Mouse (Mus musculus): ENCODE results near the gene Stx18.

Stx18 gene

GRCm38 (mm10) chr5:38129339-38129738, 90.8 kb downstream of the Stx18 start:
- no peak for DNase-seq (ENCODE audit: low read depth in 2 of 2, low spot score in 2 of 2)

DNA sequence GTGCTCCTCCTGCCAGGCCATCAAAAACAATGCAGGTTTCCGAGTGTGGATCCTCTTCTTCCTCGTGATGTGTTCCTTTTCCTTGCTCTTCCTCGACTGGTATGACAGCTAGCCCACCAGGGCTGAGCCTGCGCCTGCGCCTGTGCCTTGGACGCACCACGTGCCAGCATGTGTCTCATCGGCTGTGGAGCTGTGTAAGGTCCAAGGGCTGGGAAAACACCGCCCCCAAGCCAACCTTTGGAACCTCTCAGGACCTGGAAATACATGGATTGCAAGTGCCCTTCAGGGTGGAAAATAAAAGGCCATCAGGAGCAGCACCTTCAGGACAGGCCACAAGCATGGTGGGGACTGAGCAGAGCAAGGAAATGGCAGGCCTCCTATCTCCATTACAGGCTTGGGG, 97.7 kb downstream of the Stx18 start:
- DNase-seq (ENCODE audit: low read depth in 2 of 2, low spot score in 2 of 2): no peak

GRCm38 (mm10) chr5:38137163-38137562, 98.6 kb downstream of the Stx18 start:
- DNase-seq (ENCODE audit: low read depth in 2 of 2, low spot score in 2 of 2): no peak

DNA sequence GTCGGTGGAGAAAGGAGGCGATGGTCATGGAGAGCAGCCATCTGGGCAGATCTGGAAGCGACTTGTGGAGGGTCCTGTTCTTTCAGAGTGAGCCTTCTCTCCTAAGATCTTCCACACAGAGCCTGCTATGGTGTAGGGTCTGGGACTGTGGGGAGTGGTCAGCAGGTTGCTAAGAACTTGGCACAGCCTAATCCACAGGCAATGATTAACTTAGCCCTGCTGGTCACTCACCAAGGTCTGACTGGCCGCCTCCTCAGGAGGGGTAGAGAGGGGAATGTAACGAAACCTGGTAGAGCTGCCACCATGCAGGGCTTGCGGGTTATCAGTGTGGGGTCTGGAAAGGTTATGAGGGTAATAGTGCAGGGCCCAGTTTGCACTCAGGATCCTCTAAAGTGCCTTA, 102.4 kb downstream of the Stx18 start:
- DNase-seq (ENCODE audit: low read depth in 2 of 2, low spot score in 2 of 2): no peak

- DNase-seq (ENCODE audit: low read depth in 2 of 2, low spot score in 2 of 2): no peak
Observed at GRCm38 (mm10) chr5:38146524-38146923, 108.0 kb downstream of the Stx18 start.

DNA sequence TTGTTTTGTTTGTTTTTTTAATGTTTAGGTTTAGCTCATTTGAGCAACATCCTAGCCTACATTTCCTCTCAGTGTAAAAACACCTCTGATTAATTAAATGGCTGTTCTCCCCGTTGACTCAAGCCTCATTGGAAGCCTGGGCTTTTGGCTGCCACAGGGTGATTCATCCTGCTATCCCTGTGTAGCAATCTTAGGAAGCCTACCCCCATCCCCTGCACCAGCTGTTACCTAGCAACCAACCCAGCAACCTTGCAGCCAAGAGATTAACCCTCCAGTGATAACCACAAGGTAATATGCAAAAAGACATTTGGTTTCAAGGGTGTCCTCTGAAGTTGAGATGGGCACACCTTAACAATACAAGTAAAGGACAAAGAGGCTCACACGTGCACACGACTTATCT, 112.7 kb downstream of the Stx18 start:
- no peak for DNase-seq (ENCODE audit: low read depth in 2 of 2, low spot score in 2 of 2)

GRCm38 (mm10) chr5:38152201-38153108, 113.9 kb downstream of the Stx18 start:
- no peak for DNase-seq (ENCODE audit: low read depth in 2 of 2, low spot score in 2 of 2)

- DNase-seq (ENCODE audit: low read depth in 2 of 2, low spot score in 2 of 2): no peak
Observed at GRCm38 (mm10) chr5:38153636-38154035, 115.1 kb downstream of the Stx18 start.

GRCm38 (mm10) chr5:38157481-38158020, 119.0 kb downstream of the Stx18 start:
- no peak for DNase-seq (ENCODE audit: low read depth in 2 of 2, low spot score in 2 of 2)

GRCm38 (mm10) chr5:38158501-38158946, 120.0 kb downstream of the Stx18 start:
- DNase-seq (ENCODE audit: low read depth in 2 of 2, low spot score in 2 of 2): no peak

DNA sequence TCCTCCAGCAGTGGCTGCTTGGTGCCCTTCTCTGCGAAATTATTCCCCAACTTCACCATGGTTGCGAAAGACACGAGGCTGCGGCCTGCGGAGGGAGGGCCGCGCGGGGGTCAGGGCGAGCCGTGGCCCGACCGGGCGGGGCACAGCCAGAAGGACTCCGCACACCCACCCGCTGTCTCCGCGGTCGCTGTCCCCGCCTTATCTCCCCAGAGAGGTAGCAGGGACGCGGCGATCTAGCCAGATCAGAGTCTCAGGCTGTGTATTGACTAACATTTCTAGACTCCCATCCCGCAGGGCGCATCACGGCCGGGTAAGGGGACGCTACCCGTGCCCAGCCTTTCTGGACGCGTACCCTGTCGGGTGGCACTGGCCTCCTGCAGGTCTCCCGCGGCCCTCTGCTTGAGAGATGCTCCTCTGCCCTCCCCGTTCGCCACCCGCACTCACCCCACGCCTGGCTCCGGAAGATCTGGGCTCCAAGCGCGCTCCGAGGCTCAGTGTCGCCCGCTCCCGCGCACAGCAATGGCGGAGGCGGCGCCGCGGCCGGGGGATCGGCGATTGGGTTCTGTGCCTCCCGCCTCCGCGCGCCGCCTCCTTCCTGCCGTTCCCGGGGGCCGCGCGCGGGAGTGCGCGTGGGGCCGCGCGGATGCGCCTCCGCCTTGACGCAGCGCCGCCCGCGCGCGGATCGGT, 120.5 kb downstream of the Stx18 start:
- no peak for DNase-seq (ENCODE audit: low read depth in 2 of 2, low spot score in 2 of 2)

GRCm38 (mm10) chr5:38159634-38160413, 121.3 kb downstream of the Stx18 start, which contains the start of gene Nsg1:
Gene Nsg1 (minus strand): TSS chr5:38159907.
- no peak for DNase-seq (ENCODE audit: low read depth in 2 of 2, low spot score in 2 of 2)

GRCm38 (mm10) chr5:38168497-38168896, 130.0 kb downstream of the Stx18 start:
- no peak for DNase-seq (ENCODE audit: low read depth in 2 of 2, low spot score in 2 of 2)

DNA sequence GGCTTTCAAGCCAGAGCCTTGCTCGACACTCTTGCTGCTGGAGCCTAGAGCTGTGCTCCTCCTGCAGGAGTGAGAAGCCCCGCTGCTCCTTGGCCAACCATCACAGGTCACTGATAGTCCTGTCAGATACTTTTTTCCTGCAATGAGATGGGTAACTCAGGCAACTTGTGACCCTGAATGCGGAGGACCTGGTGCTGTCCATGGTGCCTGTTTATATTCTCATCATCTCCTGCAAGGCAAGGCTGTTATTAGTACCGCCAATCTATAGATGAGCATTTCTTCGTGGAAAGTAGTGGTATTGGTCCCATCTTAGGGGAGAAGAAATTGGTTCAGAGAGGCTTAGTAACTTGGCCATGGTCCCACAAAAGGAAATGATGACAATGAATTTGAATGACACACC, 135.2 kb downstream of the Stx18 start:
- no peak for DNase-seq (ENCODE audit: low read depth in 2 of 2, low spot score in 2 of 2)

DNA sequence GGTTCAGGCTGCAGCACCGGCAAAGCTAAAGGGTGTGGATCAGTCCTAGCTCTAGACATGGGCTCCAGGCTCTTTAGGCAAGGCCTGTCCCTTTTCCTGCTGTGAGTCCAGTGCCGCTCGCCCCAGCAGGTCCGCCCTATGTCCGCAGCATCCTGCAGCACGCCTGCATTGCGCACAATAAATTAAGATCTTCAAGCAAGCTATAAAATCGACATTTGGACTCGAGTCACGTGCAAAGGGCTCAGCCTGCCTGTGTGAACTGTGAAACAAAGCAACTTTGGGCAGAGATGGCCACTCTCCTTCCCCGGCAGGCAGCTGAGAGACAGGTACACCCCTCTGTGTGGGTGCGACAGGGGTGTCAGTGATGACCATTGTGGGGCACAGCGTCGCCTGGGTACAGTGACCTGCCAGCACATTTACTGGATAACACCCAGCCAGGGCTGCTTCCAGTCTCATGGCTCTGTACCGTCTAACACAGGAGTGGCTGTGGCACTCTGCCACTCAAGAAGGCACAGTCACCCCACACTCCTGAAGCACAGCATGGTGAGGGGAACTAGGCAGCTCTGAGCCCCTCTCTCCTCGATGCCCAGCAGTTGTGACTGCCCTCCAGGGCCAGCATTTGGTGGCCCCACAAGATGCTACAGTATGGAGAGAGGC, 135.8 kb downstream of the Stx18 start:
- no peak for DNase-seq (ENCODE audit: low read depth in 2 of 2, low spot score in 2 of 2)

DNA sequence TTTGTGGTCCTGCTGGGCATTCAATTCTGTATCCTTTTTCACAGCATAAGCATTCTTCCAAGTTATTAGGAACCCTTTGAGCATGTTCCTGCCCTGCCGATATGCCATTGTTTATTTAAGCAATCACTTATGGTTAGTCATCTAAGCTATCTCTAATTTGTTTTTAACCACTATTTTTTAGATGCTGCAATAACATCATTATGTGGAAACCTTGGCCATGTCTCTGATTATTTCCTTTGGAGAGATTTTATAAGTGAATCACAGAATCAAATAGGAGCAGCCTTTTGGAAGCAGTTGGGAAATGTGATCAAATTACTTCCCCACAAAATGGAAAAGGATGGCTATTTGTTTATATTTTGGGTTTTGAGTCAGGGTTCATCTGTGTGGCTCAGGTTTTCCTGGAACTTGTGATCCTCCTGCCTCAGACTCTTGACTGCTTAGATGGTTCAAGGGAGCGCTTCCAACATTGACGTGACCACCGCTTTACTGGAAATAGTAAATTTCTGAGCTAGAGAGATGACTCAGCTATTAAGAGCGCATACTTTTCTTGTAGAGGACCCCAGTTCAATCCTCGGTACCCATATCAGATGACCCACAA, 146.2 kb downstream of the Stx18 start:
- DNase-seq (ENCODE audit: low read depth in 2 of 2, low spot score in 2 of 2): no peak

GRCm38 (mm10) chr5:38187006-38187405, 148.5 kb downstream of the Stx18 start:
- no peak for DNase-seq (ENCODE audit: low read depth in 2 of 2, low spot score in 2 of 2)

Data from CD8-positive naive resting alpha-beta T cell, adult 2 months (primary cell).